Mouse (Mus musculus) stomach, postnatal 0 days (tissue): ENCODE data around the gene Mvb12b.

Source experiments
- CTCF ChIP-seq: IDR thresholded peaks from 2 replicates; pipeline ENCODE4 v1.5.1; 2016; ENCODE audit warnings: antibody characterized with exemption, low read depth, mild to moderate bottlenecking, moderate library complexity
- EP300 ChIP-seq: optimal IDR thresholded peaks from 2 replicates; pipeline ENCODE3; 2016; ENCODE audit warnings: antibody characterized with exemption

DNA sequence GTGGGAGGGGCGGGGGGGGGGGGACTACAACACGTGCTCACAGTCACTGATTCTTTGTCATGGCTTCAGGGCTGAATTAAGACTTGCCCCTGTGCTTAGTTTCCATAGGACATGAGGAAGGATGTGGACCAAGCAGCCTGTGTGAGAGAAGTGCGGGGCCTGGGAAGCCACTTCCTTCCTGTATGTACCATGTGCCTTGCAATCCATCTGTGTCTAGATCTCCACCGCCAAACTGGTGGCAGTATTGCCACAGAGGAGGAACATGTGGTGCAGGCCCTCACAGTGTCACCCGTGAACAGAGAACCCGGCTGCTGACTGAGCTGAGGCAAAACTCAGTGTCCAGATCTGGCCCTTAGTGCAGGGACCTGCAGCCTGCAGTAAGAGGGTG, 132.1 kb downstream of the Mvb12b start:
- no peak for TF ChIP-seq CTCF
- TF ChIP-seq EP300: no peak
